8 mouse cellular contexts compared by ENCODE assay signal in the genomic region with DNA sequence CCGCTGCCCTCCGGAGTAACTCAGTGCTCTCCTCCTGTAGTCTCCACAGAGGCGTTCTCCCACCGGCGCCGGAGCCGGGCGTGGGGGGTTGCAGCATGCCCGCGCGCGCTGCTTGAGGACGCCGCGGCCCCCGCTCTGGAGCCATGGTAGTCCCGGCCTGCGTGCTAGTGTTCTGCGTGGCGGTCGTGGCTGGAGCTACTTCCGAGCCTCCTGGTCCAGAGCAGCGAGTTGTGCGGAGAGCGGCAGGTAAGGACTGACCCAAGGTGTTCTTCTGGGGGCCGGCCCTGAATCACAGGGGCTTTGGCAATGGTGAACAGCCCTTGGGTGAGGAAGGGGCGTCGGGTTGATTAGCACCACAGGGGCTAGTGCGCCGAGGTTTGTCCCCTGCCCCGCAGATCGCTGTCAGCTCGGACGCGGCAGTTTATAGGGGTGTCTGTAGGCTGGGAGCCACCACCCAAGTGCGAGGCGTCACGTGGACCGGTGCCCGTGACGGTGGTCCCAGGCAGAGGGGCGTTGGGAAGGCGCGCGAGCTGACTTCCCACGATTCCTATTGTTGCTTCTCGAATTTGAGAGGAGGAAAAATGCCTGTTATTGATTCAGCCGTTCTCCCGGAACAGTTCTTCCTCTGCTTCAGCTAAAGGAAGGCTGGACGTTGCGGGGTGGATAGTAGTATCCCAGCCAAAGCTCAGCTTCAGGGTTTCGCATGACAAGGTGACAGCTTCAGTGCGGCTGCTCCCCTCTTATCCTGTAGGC. TPM values are rescaled to one million over a fixed set of nuclear protein-coding genes. Genes with fewer than 3 reads are reported as not detected.
DNase-seq lines count a peak whose midpoint lies in the region; ATAC-seq lines count a peak whose summit lies in the region.

No protein-coding gene starts in this region.

- DNase-seq in heart, adult 11 months: peak; percentile 84
- no peak for DNase-seq in heart, postnatal 36 days
- peak; percentile 29 for DNase-seq in ES-CJ7 (ENCODE audit: low read depth, low spot score)
- peak; percentile 32 for DNase-seq in lung, postnatal 36 days
- DNase-seq in yolk sac, embryonic 10.5 days (ENCODE audit: low spot score): no peak
- DNase-seq in gastrocnemius, postnatal 14 days: no peak
- no peak for DNase-seq in kidney, adult 8-10 months

- no peaks in the 10 kb centered on the region for H3K9me3 ChIP-seq in heart, embryonic 14.5 days (ENCODE audit: control insufficient read depth, low read length)

- H3K4me2 ChIP-seq in heart, embryonic 14.5 days (ENCODE audit: low read length): peak overlapping the region; percentile 97

- peak overlapping the region; percentile 75 for H3K9ac ChIP-seq in heart, embryonic 14.5 days (ENCODE audit: low read length)

- under 1% methylated on average over 53 of the region's 53 CpGs for WGBS in heart, embryonic 14.5 days

- H3K36me3 ChIP-seq in heart, embryonic 14.5 days (ENCODE audit: control insufficient read depth, insufficient read depth, low read length): no peaks in the 10 kb centered on the region

- no peak for ATAC-seq in heart, embryonic 14.5 days (ENCODE audit: insufficient number of reproducible peaks, insufficient read depth, low FRiP score, low read depth)

- intact Hi-C loops in heart, postnatal 36 days (cut with DNase I): loop anchor here (2.0 kb wide), 1 partner anchor 36 kb away; no protein-coding TSS in a partner anchor
- intact Hi-C loops in gastrocnemius, postnatal 14 days (cut with DNase I; ENCODE audit: low total_unique reads): no loop called here

- H3K27ac ChIP-seq in heart, embryonic 14.5 days (replicated peaks in 1 of 2; ENCODE audit: control insufficient read depth in 1 of 2, insufficient read depth in 1 of 2, low read depth in 2 of 2, low read length in 2 of 2): no peak overlapping the region

- peak overlapping the region; percentile 63 to 64 for H3K4me3 ChIP-seq in heart, embryonic 14.5 days (ENCODE audit: control insufficient read depth in 1 of 2, insufficient read depth in 1 of 2, low read depth in 1 of 2, low read length in 2 of 2)

- peaks cover 22% of the 10 kb centered on the region for H3K27me3 ChIP-seq in heart, embryonic 14.5 days (ENCODE audit: control insufficient read depth, insufficient read depth, low read length)

- H3K4me1 ChIP-seq in heart, embryonic 14.5 days (ENCODE audit: control insufficient read depth in 2 of 2, insufficient read depth in 2 of 2, low read length in 2 of 2): peaks cover 14 to 34% of the 10 kb centered on the region in 2 experiments

RNA-seq across cellular contexts. Expression of gene Fgfr3, which starts 1.0 kb away (rescaled TPM):
- 1 to 10 TPM; 6.2 to 9.6 TPM for total RNA-seq in heart, postnatal 36 days (2021)
- 2.7 and 3.1 TPM in 2 replicates for polyA plus RNA-seq in heart, embryonic 14.5 days (2014; fragmentation: Nextera tagmentation; extraction: Ambion mirVana)
- total RNA-seq in gastrocnemius, postnatal 14 days (2021): 1 to 10 TPM; 1.9 to 3.1 TPM

Comparison
In these comparisons a context has a peak if more than half of its experiments do, and no peak if none do; other contexts are left out.
1. DNase-seq: peak in heart, adult 11 months (single experiment), ES-CJ7 (single experiment) and lung, postnatal 36 days (single experiment); none in heart, postnatal 36 days (0 of 2), yolk sac, embryonic 10.5 days (single experiment), gastrocnemius, postnatal 14 days (single experiment) and kidney, adult 8-10 months (0 of 2).